Mouse (Mus musculus): ENCODE measurements around the gene Ctnna2. TPM values are rescaled to one million over a fixed set of nuclear protein-coding genes. Genes with fewer than 3 reads are reported as not detected.

Ctnna2 gene
- polyA plus RNA-seq, 1 experiment from 2014 or later: 1.2 TPM

GRCm38 (mm10) chr6:77457919-77458318 lies 521.6 kb downstream of the Ctnna2 start:
- H3K4me2 ChIP-seq (ENCODE audit: low read depth, low read length): no peak overlapping the region
- ATAC-seq (replicated peaks; ENCODE audit: extremely low read depth, insufficient read depth, low FRiP score): no peak
- no peaks in the 10 kb centered on the region for H3K4me1 ChIP-seq (ENCODE audit: control insufficient read depth, insufficient read depth, low read length)
- H3K4me3 ChIP-seq (ENCODE audit: low read length): no peak overlapping the region
- no peak overlapping the region for H3K9ac ChIP-seq (ENCODE audit: low read length)
- no peak overlapping the region for H3K27ac ChIP-seq (ENCODE audit: low read length)
- H3K27me3 ChIP-seq (ENCODE audit: control insufficient read depth, insufficient read depth, low read length): no peaks in the 10 kb centered on the region
- 64% methylated on average over 2 of the region's 2 CpGs for WGBS
- no peaks in the 10 kb centered on the region for H3K36me3 ChIP-seq (ENCODE audit: control insufficient read depth, insufficient read depth)
- no peaks in the 10 kb centered on the region; the same call in 1 of the 2 replicates for H3K9me3 ChIP-seq (replicated peaks; ENCODE audit: control insufficient read depth, low read length)

- H3K9me3 ChIP-seq (replicated peaks; ENCODE audit: control insufficient read depth, low read length): no peaks in the 10 kb centered on the region
- 86% methylated on average over 1 of the region's 1 CpGs for WGBS
- H3K9ac ChIP-seq (ENCODE audit: low read length): no peak overlapping the region
- H3K27me3 ChIP-seq (ENCODE audit: control insufficient read depth, insufficient read depth, low read length): no peaks in the 10 kb centered on the region
- H3K4me3 ChIP-seq (ENCODE audit: low read length): no peak overlapping the region
- H3K36me3 ChIP-seq (ENCODE audit: control insufficient read depth, insufficient read depth): no peaks in the 10 kb centered on the region
- no peak for ATAC-seq (replicated peaks; ENCODE audit: extremely low read depth, insufficient read depth, low FRiP score)
- no peak overlapping the region for H3K27ac ChIP-seq (ENCODE audit: low read length)
- H3K4me1 ChIP-seq (ENCODE audit: control insufficient read depth, insufficient read depth, low read length): no peaks in the 10 kb centered on the region
- H3K4me2 ChIP-seq (ENCODE audit: low read depth, low read length): no peak overlapping the region
Measured at GRCm38 (mm10) chr6:77446861-77447260, 532.6 kb downstream of the Ctnna2 start.

- H3K4me3 ChIP-seq (ENCODE audit: low read length): no peak overlapping the region
- no peaks in the 10 kb centered on the region for H3K36me3 ChIP-seq (ENCODE audit: control insufficient read depth, insufficient read depth)
- no peak overlapping the region for H3K9ac ChIP-seq (ENCODE audit: low read length)
- no peak overlapping the region for H3K4me2 ChIP-seq (ENCODE audit: low read depth, low read length)
- no peaks in the 10 kb centered on the region for H3K27me3 ChIP-seq (ENCODE audit: control insufficient read depth, insufficient read depth, low read length)
- no peak for ATAC-seq (replicated peaks; ENCODE audit: extremely low read depth, insufficient read depth, low FRiP score)
- no peaks in the 10 kb centered on the region for H3K4me1 ChIP-seq (ENCODE audit: control insufficient read depth, insufficient read depth, low read length)
- no peak overlapping the region for H3K27ac ChIP-seq (ENCODE audit: low read length)
- WGBS: 78% methylated on average over 11 of the region's 11 CpGs
- no peaks in the 10 kb centered on the region for H3K9me3 ChIP-seq (replicated peaks; ENCODE audit: control insufficient read depth, low read length)
Measured at GRCm38 (mm10) chr6:77443906-77444305, 535.6 kb downstream of the Ctnna2 start.

- no peaks in the 10 kb centered on the region for H3K36me3 ChIP-seq (ENCODE audit: control insufficient read depth, insufficient read depth)
- H3K27ac ChIP-seq (ENCODE audit: low read length): no peak overlapping the region
- no peak overlapping the region for H3K4me3 ChIP-seq (ENCODE audit: low read length)
- H3K9ac ChIP-seq (ENCODE audit: low read length): no peak overlapping the region
- no peak for ATAC-seq (replicated peaks; ENCODE audit: extremely low read depth, insufficient read depth, low FRiP score)
- H3K4me1 ChIP-seq (ENCODE audit: control insufficient read depth, insufficient read depth, low read length): no peaks in the 10 kb centered on the region
- H3K27me3 ChIP-seq (ENCODE audit: control insufficient read depth, insufficient read depth, low read length): no peaks in the 10 kb centered on the region
- WGBS: 68% methylated on average over 5 of the region's 5 CpGs
- no peak overlapping the region for H3K4me2 ChIP-seq (ENCODE audit: low read depth, low read length)
- H3K9me3 ChIP-seq (replicated peaks; ENCODE audit: control insufficient read depth, low read length): no peaks in the 10 kb centered on the region
Measured at GRCm38 (mm10) chr6:77441051-77441450, 538.4 kb downstream of the Ctnna2 start.

GRCm38 (mm10) chr6:77430381-77430780 lies 549.1 kb downstream of the Ctnna2 start:
- H3K36me3 ChIP-seq (ENCODE audit: control insufficient read depth, insufficient read depth): no peaks in the 10 kb centered on the region
- ATAC-seq (replicated peaks; ENCODE audit: extremely low read depth, insufficient read depth, low FRiP score): no peak
- no peaks in the 10 kb centered on the region for H3K9me3 ChIP-seq (replicated peaks; ENCODE audit: control insufficient read depth, low read length)
- WGBS: 61% methylated on average over 4 of the region's 4 CpGs
- H3K4me1 ChIP-seq (ENCODE audit: control insufficient read depth, insufficient read depth, low read length): no peaks in the 10 kb centered on the region
- no peak overlapping the region for H3K4me3 ChIP-seq (ENCODE audit: low read length)
- no peaks in the 10 kb centered on the region for H3K27me3 ChIP-seq (ENCODE audit: control insufficient read depth, insufficient read depth, low read length)
- H3K9ac ChIP-seq (ENCODE audit: low read length): no peak overlapping the region
- H3K4me2 ChIP-seq (ENCODE audit: low read depth, low read length): no peak overlapping the region
- no peak overlapping the region for H3K27ac ChIP-seq (ENCODE audit: low read length)

GRCm38 (mm10) chr6:77425746-77426145 lies 553.8 kb downstream of the Ctnna2 start:
- no peak for ATAC-seq (replicated peaks; ENCODE audit: extremely low read depth, insufficient read depth, low FRiP score)
- no peaks in the 10 kb centered on the region for H3K9me3 ChIP-seq (replicated peaks; ENCODE audit: control insufficient read depth, low read length)
- H3K27ac ChIP-seq (ENCODE audit: low read length): no peak overlapping the region
- H3K4me3 ChIP-seq (ENCODE audit: low read length): no peak overlapping the region
- H3K4me2 ChIP-seq (ENCODE audit: low read depth, low read length): no peak overlapping the region
- no peaks in the 10 kb centered on the region for H3K27me3 ChIP-seq (ENCODE audit: control insufficient read depth, insufficient read depth, low read length)
- no peaks in the 10 kb centered on the region for H3K36me3 ChIP-seq (ENCODE audit: control insufficient read depth, insufficient read depth)
- H3K4me1 ChIP-seq (ENCODE audit: control insufficient read depth, insufficient read depth, low read length): no peaks in the 10 kb centered on the region
- H3K9ac ChIP-seq (ENCODE audit: low read length): no peak overlapping the region

GRCm38 (mm10) chr6:77424826-77425225 lies 554.7 kb downstream of the Ctnna2 start:
- Histone ChIP-seq H3K4me2 (ENCODE audit: low read depth, low read length) (no peak overlapping the region), H3K27ac (ENCODE audit: low read length) (no peak overlapping the region), H3K9ac (ENCODE audit: low read length) (no peak overlapping the region), H3K9me3 (replicated peaks; ENCODE audit: control insufficient read depth, low read length) (no peaks in the 10 kb centered on the region), H3K4me1 (ENCODE audit: control insufficient read depth, insufficient read depth, low read length) (no peaks in the 10 kb centered on the region), H3K27me3 (ENCODE audit: control insufficient read depth, insufficient read depth, low read length) (no peaks in the 10 kb centered on the region), H3K4me3 (ENCODE audit: low read length) (no peak overlapping the region), H3K36me3 (ENCODE audit: control insufficient read depth, insufficient read depth) (no peaks in the 10 kb centered on the region)
- WGBS: 67% methylated on average over 4 of the region's 4 CpGs
- no peak for ATAC-seq (replicated peaks; ENCODE audit: extremely low read depth, insufficient read depth, low FRiP score)

- 54% methylated on average over 3 of the region's 3 CpGs for WGBS
- Histone ChIP-seq H3K9me3 (replicated peaks; ENCODE audit: control insufficient read depth, low read length) (no peaks in the 10 kb centered on the region), H3K4me3 (ENCODE audit: low read length) (no peak overlapping the region), H3K27me3 (ENCODE audit: control insufficient read depth, insufficient read depth, low read length) (no peaks in the 10 kb centered on the region), H3K27ac (ENCODE audit: low read length) (no peak overlapping the region), H3K36me3 (ENCODE audit: control insufficient read depth, insufficient read depth) (no peaks in the 10 kb centered on the region), H3K9ac (ENCODE audit: low read length) (no peak overlapping the region), H3K4me1 (ENCODE audit: control insufficient read depth, insufficient read depth, low read length) (no peaks in the 10 kb centered on the region), H3K4me2 (ENCODE audit: low read depth, low read length) (no peak overlapping the region)
- no peak for ATAC-seq (replicated peaks; ENCODE audit: extremely low read depth, insufficient read depth, low FRiP score)
Measured at GRCm38 (mm10) chr6:77421564-77422139, 557.8 kb downstream of the Ctnna2 start.

- WGBS: 76% methylated on average over 1 of the region's 1 CpGs
- no peak overlapping the region for H3K9ac ChIP-seq (ENCODE audit: low read length)
- H3K27me3 ChIP-seq (ENCODE audit: control insufficient read depth, insufficient read depth, low read length): no peaks in the 10 kb centered on the region
- no peaks in the 10 kb centered on the region for H3K36me3 ChIP-seq (ENCODE audit: control insufficient read depth, insufficient read depth)
- no peak overlapping the region for H3K4me2 ChIP-seq (ENCODE audit: low read depth, low read length)
- no peaks in the 10 kb centered on the region for H3K9me3 ChIP-seq (replicated peaks; ENCODE audit: control insufficient read depth, low read length)
- H3K27ac ChIP-seq (ENCODE audit: low read length): no peak overlapping the region
- H3K4me3 ChIP-seq (ENCODE audit: low read length): no peak overlapping the region
- ATAC-seq (replicated peaks; ENCODE audit: extremely low read depth, insufficient read depth, low FRiP score): no peak
- no peaks in the 10 kb centered on the region for H3K4me1 ChIP-seq (ENCODE audit: control insufficient read depth, insufficient read depth, low read length)
Measured at GRCm38 (mm10) chr6:77416999-77417398, 562.5 kb downstream of the Ctnna2 start.

Measured in heart, embryonic 16.5 days (tissue).